Mouse (Mus musculus) myocyte (in vitro differentiated cells): ENCODE results near the gene Wdr11. TPM values are rescaled to one million over a fixed set of nuclear protein-coding genes. Genes with fewer than 3 reads are reported as not detected.

Experiments used
- H3K27me3 ChIP-seq: one replicate; pipeline ENCODE4 v1.6.1; 2011; ENCODE audit not compliant: control insufficient read depth, insufficient read depth, insufficient read length
- H3K36me3 ChIP-seq: one replicate; pipeline ENCODE4 v1.6.1; 2011; ENCODE audit not compliant: control insufficient read depth, insufficient read depth
- H3K4me2 ChIP-seq: one replicate; pipeline ENCODE4 v1.6.1; 2011; ENCODE audit warnings: low read depth, control low read depth
- H3K4me3 ChIP-seq: one replicate; pipeline ENCODE4 v1.5.1; 2011; ENCODE audit warnings: mild to moderate bottlenecking, control low read depth, moderate library complexity
- H3K79me2 ChIP-seq: one replicate; pipeline ENCODE4 v1.6.1; 2011; ENCODE audit not compliant: control insufficient read depth, insufficient read depth
- H3ac ChIP-seq: one replicate; pipeline ENCODE4 v1.6.1; 2011; ENCODE audit not compliant: control insufficient read depth, insufficient read length
- CEBPB ChIP-seq: IDR thresholded peaks from 2 replicates; pipeline ENCODE4 v1.6.1; 2011; ENCODE audit warnings: mild to moderate bottlenecking, moderate library complexity; ENCODE audit not compliant: poor library complexity, insufficient read depth, severe bottlenecking
- E2F4 ChIP-seq: IDR thresholded peaks from one replicate; pipeline ENCODE4 v1.6.1; 2011; ENCODE audit warnings: mild to moderate bottlenecking, control low read depth, moderate library complexity; ENCODE audit not compliant: insufficient read depth
- MAX ChIP-seq: IDR thresholded peaks from one replicate; pipeline ENCODE4 v1.6.1; 2011; ENCODE audit warnings: low read depth, mild to moderate bottlenecking, control low read depth
- MYOD1 ChIP-seq, 3 experiments: IDR thresholded peaks; one replicate each; pipeline ENCODE4 v1.6.1; 2011; ENCODE audit warnings: control low read depth in 2 of 3, low read depth in 2 of 3, mild to moderate bottlenecking in 2 of 3, moderate library complexity in 1 of 3; ENCODE audit not compliant: insufficient read length in 2 of 3, control insufficient read depth in 1 of 3
- MYOG ChIP-seq, 3 experiments: IDR thresholded peaks; one replicate each; pipeline ENCODE4 v1.6.1; 2011; ENCODE audit warnings: control low read depth in 2 of 3, low read depth in 2 of 3, mild to moderate bottlenecking in 2 of 3; ENCODE audit not compliant: insufficient read length in 2 of 3, control insufficient read depth in 1 of 3, insufficient read depth in 1 of 3
- POLR2A ChIP-seq: IDR thresholded peaks from one replicate; pipeline ENCODE4 v1.6.1; 2011; ENCODE audit warnings: low read depth, mild to moderate bottlenecking, control low read depth, moderate library complexity; ENCODE audit not compliant: insufficient read length
- POLR2AphosphoS2 ChIP-seq: IDR thresholded peaks from one replicate; pipeline ENCODE4 v1.6.1; 2011; ENCODE audit warnings: low read depth, control low read depth; ENCODE audit not compliant: insufficient read length
- REST ChIP-seq: IDR thresholded peaks from one replicate; pipeline ENCODE4 v1.6.1; 2011; ENCODE audit warnings: mild to moderate bottlenecking, control low read depth, moderate library complexity; ENCODE audit not compliant: insufficient read depth, insufficient read length
- SRF ChIP-seq: IDR thresholded peaks from one replicate; pipeline ENCODE4 v1.6.1; 2011; ENCODE audit warnings: low read depth; ENCODE audit not compliant: control insufficient read depth, insufficient read length
- TCF12 ChIP-seq: IDR thresholded peaks from one replicate; pipeline ENCODE4 v1.6.1; 2011; ENCODE audit warnings: mild to moderate bottlenecking, control low read depth; ENCODE audit not compliant: poor library complexity, insufficient read depth, severe bottlenecking
- TCF3 ChIP-seq: IDR thresholded peaks from one replicate; pipeline ENCODE4 v1.6.1; 2011; ENCODE audit warnings: low read depth, control low read depth; ENCODE audit not compliant: insufficient read length
- USF1 ChIP-seq: IDR thresholded peaks from one replicate; pipeline ENCODE4 v1.6.1; 2011; ENCODE audit warnings: low read depth, mild to moderate bottlenecking, control low read depth, moderate library complexity
- polyA plus RNA-seq: library from polyadenylated mRNA; unstranded; fragments of >200 nt; fragmentation: generic; extraction: Trizol; gene quantifications from one replicate; pipeline ENCODE4 v1.2.1, GENCODE M21; 2012; ENCODE audit warnings: missing spikeins

The Wdr11 gene
- 15.5 TPM for polyA plus RNA-seq

GRCm38 (mm10) chr7:129591371-129592131 lies at the start of gene Wdr11:
Gene Wdr11 (plus strand): TSS chr7:129591863.
- TF ChIP-seq POLR2AphosphoS2 (peak; percentile 64), SRF (peak; percentile 13), POLR2A (peak; percentile 93), USF1 (no peak)
- H3K27me3 ChIP-seq: peaks cover 9% of the 10 kb centered on the region

GRCm38 (mm10) chr7:129567541-129567940 lies 24.1 kb upstream of the Wdr11 start:
- no peak overlapping the region for H3K4me3 ChIP-seq
- no peak overlapping the region for H3K4me2 ChIP-seq
- H3K79me2 ChIP-seq: no peaks in the 10 kb centered on the region
- no peak overlapping the region for H3ac ChIP-seq
- no peak for TF ChIP-seq POLR2AphosphoS2
- H3K36me3 ChIP-seq: no peaks in the 10 kb centered on the region
- H3K27me3 ChIP-seq: no peaks in the 10 kb centered on the region

More at GRCm38 (mm10) chr7:129591371-129592131, at the start of gene Wdr11:
- Histone ChIP-seq H3K4me2 (peak within 1 kb of the TSS; percentile 94), H3K79me2 (peaks cover 12% of the 10 kb centered on the region), H3K36me3 (peaks cover 5% of the 10 kb centered on the region), H3K4me3 (peak within 1 kb of the TSS; percentile 70), H3ac (peak within 1 kb of the TSS; percentile 93)

- H3K79me2 ChIP-seq: no peaks in the 10 kb centered on the region
- TF ChIP-seq POLR2AphosphoS2: no peak
- H3K36me3 ChIP-seq: no peaks in the 10 kb centered on the region
- H3K4me3 ChIP-seq: no peak overlapping the region
- H3K27me3 ChIP-seq: no peaks in the 10 kb centered on the region
- no peak overlapping the region for H3ac ChIP-seq
- H3K4me2 ChIP-seq: no peak overlapping the region
These were observed 23.3 kb upstream of the Wdr11 start for GRCm38 (mm10) chr7:129568338-129568737.

GRCm38 (mm10) chr7:129574471-129574870 lies 17.2 kb upstream of the Wdr11 start:
- no peaks in the 10 kb centered on the region for H3K36me3 ChIP-seq
- no peaks in the 10 kb centered on the region for H3K79me2 ChIP-seq
- no peak overlapping the region for H3ac ChIP-seq
- no peak overlapping the region for H3K4me3 ChIP-seq
- no peaks in the 10 kb centered on the region for H3K27me3 ChIP-seq
- H3K4me2 ChIP-seq: no peak overlapping the region
- TF ChIP-seq REST (no peak), TCF3 (no peak), MAX (no peak), POLR2AphosphoS2 (no peak), USF1 (no peak), CEBPB (no peak), SRF (no peak), E2F4 (no peak), TCF12 (no peak), POLR2A (no peak), MYOD1 (IDR thresholded peaks at IDR 0.05; ENCODE audit: control insufficient read depth in 1 of 3, insufficient read length in 2 of 3, low read depth in 2 of 3) (no peak), MYOG (IDR thresholded peaks at IDR 0.05; ENCODE audit: control insufficient read depth in 1 of 3, insufficient read depth in 1 of 3, insufficient read length in 2 of 3, low read depth in 2 of 3) (no peak)

- Histone ChIP-seq H3K36me3 (no peaks in the 10 kb centered on the region), H3K4me2 (no peak overlapping the region), H3K27me3 (no peaks in the 10 kb centered on the region), H3K79me2 (no peaks in the 10 kb centered on the region), H3ac (no peak overlapping the region), H3K4me3 (no peak overlapping the region)
- TF ChIP-seq USF1 (no peak), POLR2A (no peak), REST (no peak), MAX (no peak), TCF3 (no peak), MYOG (IDR thresholded peaks at IDR 0.05; ENCODE audit: control insufficient read depth in 1 of 3, insufficient read depth in 1 of 3, insufficient read length in 2 of 3, low read depth in 2 of 3) (no peak), MYOD1 (IDR thresholded peaks at IDR 0.05; ENCODE audit: control insufficient read depth in 1 of 3, insufficient read length in 2 of 3, low read depth in 2 of 3) (no peak), TCF12 (no peak), POLR2AphosphoS2 (no peak), CEBPB (no peak), SRF (no peak), E2F4 (no peak)
These were observed 16.4 kb upstream of the Wdr11 start for GRCm38 (mm10) chr7:129575110-129575784.
